ENCODE assay signal across 21 mouse cellular contexts in genomic region chr1:63450091-63450490, GRCm38 (mm10). TPM values are rescaled to one million over a fixed set of nuclear protein-coding genes. Genes with fewer than 3 reads are reported as not detected.
A peak's percentile ranks its signal among the peaks of the same experiment; 100 is the strongest.
DNase-seq lines count a peak whose midpoint lies in the region; TF ChIP-seq lines count a peak whose summit lies in the region.
"Had no signal": no experiment of that assay in that cellular context is flagged by ENCODE, and none has a peak within 500 bp of the region (broad histone marks: within the 10 kb centered on the region; RNA-seq: fewer than 3 reads in every experiment).

No protein-coding gene starts in this region.

- no peak for TF ChIP-seq CTCF in embryonic fibroblast, embryonic 13.5 days (IDR thresholded peaks at IDR 0.05; ENCODE audit: borderline replicate concordance, insufficient read depth, low read length)

- peak; percentile 69 for DNase-seq in heart, adult 11 months
- DNase-seq in heart, postnatal 10 days, result no peak
- DNase-seq in NIH3T3 (ENCODE audit: low read depth), result peak; percentile 82
- peak; percentile 54 for DNase-seq in adrenal gland, postnatal 10 days
- DNase-seq in gastrocnemius, postnatal 14 days, result no peak
- DNase-seq in urinary bladder, adult 2 months (ENCODE audit: low spot score), result no peak
- DNase-seq in urinary bladder, postnatal 10 days (ENCODE audit: low spot score), result no peak
- DNase-seq: cerebellum, adult 8-10 months; cerebellum, postnatal 25 days; kidney, adult 8-10 months; right cerebral cortex, postnatal 4 days; thymus, postnatal 14 days had no signal

- H3K27ac ChIP-seq in embryonic fibroblast, embryonic 13.5 days (ENCODE audit: insufficient read depth, low read length), result peak overlapping the region; percentile 70
- H3K27ac ChIP-seq: hindbrain, embryonic 12.5 days; hindbrain, postnatal 0 days; kidney, postnatal 0 days; limb, embryonic 13.5 days; lung, embryonic 15.5 days; midbrain, embryonic 10.5 days; stomach, embryonic 15.5 days had no signal

- intact Hi-C loops in heart, postnatal 10 days (cut with DNase I), result no loop called here
- intact Hi-C loops in gastrocnemius, postnatal 14 days (cut with DNase I; ENCODE audit: low total_unique reads), result no loop called here

- no peaks in the 10 kb centered on the region for H3K4me1 ChIP-seq in embryonic fibroblast, embryonic 13.5 days (ENCODE audit: control insufficient read depth, insufficient read depth, low read length)
- H3K4me1 ChIP-seq: stomach, embryonic 15.5 days had no signal

- H3K4me3 ChIP-seq in embryonic fibroblast, embryonic 13.5 days (ENCODE audit: insufficient read depth, low read length), result no peak overlapping the region
- H3K4me3 ChIP-seq: hindbrain, embryonic 12.5 days; limb, embryonic 13.5 days; lung, embryonic 15.5 days; midbrain, embryonic 10.5 days; stomach, embryonic 15.5 days had no signal

- no peak for TF ChIP-seq POLR2A in embryonic fibroblast, embryonic 13.5 days (IDR thresholded peaks at IDR 0.05; ENCODE audit: low read depth, low read length)

RNA-seq across cellular contexts. Expression of gene Adam23, which starts 4.4 kb away (rescaled TPM):
- 1 to 10 TPM; 2.2 to 4.2 TPM for total RNA-seq in heart, postnatal 10 days (2021)
- total RNA-seq in adrenal gland, postnatal 10 days (2021), result 10 to 100 TPM; 15.0 to 18.1 TPM
- polyA plus RNA-seq in embryonic fibroblast, embryonic 13.5 days (2011; ENCODE audit: insufficient read length, low read depth, missing spikeins), result 43.6 and 54.1 TPM in 2 replicates
- total RNA-seq in gastrocnemius, postnatal 14 days (2021), result 1 to 10 TPM; 3.7 to 5.5 TPM
- 38.1 and 45.9 TPM in 2 replicates for polyA plus RNA-seq in urinary bladder, adult 2 months (2012; rRNA removed)
- total RNA-seq: neutrophil, adult 5-6 weeks had no signal

Comparison
In these comparisons a context has a peak if more than half of its experiments do, and no peak if none do; other contexts are left out.
1. DNase-seq: peak in heart, adult 11 months (single experiment), NIH3T3 (single experiment) and adrenal gland, postnatal 10 days (single experiment); none in heart, postnatal 10 days (0 of 2), gastrocnemius, postnatal 14 days (single experiment), urinary bladder, adult 2 months (single experiment) and urinary bladder, postnatal 10 days (single experiment).